11 mouse cellular contexts compared by ENCODE assay signal in the genomic region with DNA sequence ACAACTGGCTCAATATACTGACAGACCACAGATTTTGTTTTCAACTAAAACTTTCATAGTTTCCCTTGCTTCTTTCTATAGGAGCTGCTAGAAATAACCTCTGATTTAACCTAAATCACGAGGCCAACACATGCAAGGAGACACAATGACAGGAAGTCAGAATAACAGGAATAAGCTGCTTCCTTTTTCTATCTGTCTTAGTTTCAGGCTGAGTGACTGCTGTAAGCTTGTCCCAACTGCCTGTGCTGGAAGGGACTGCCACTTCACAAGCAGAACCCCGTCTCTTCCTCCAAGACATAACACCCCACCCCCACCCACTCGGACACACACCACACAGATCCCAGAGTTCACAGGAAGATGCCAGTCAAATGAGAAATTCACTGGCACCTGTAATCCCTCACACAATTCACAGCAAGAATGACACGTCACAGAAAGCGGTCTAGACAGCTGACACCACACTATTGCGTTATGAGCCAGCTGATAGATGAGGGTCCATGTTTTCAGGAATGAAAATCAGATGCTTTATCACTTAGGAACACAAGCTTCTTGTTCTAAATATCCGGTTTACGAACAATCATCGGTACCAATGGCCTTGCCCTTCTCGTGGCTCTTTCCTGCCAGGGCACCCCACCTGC. TPM values are rescaled to one million over a fixed set of nuclear protein-coding genes. Genes with fewer than 3 reads are reported as not detected.
DNase-seq lines count a peak whose midpoint lies in the region; ATAC-seq and TF ChIP-seq lines count a peak whose summit lies in the region.
"Had no signal": no experiment of that assay in that cellular context is flagged by ENCODE, and none has a peak within 500 bp of the region (broad histone marks: within the 10 kb centered on the region; RNA-seq: fewer than 3 reads in every experiment).

No protein-coding gene starts in this region.

- TF ChIP-seq POLR2A in bone marrow macrophage, adult 2 months (IDR thresholded peaks at IDR 0.05; ENCODE audit: borderline replicate concordance, low read depth, low read length), result no peak

- ATAC-seq in kidney, embryonic 14.5 days (ENCODE audit: low FRiP score, low TSS enrichment), result no peak
- ATAC-seq in common myeloid progenitor, adult 5-6 weeks (replicated peaks; ENCODE audit: low read depth, poor library complexity, severe bottlenecking), result peak; percentile 66
- no peak for ATAC-seq in liver, embryonic 12.5 days

- no peaks in the 10 kb centered on the region for H3K4me1 ChIP-seq in kidney, embryonic 14.5 days (ENCODE audit: control insufficient read depth, insufficient read depth, low read length)
- H3K4me1 ChIP-seq in bone marrow macrophage, adult 2 months (ENCODE audit: control insufficient read depth, insufficient read depth, low read length), result peaks cover 57% of the 10 kb centered on the region
- no peaks in the 10 kb centered on the region for H3K4me1 ChIP-seq in liver, embryonic 12.5 days

- H3K36me3 ChIP-seq in kidney, embryonic 14.5 days (ENCODE audit: control insufficient read depth, insufficient read depth, low read length), result peaks cover 13% of the 10 kb centered on the region; the same call in 1 of the 2 replicates
- no peaks in the 10 kb centered on the region for H3K36me3 ChIP-seq in liver, embryonic 12.5 days

- no peak for DNase-seq in kidney, adult 18-20 months
- DNase-seq in adrenal gland, adult 2 months, result no peak
- DNase-seq in cerebellum, postnatal 36 days, result no peak
- no peak for DNase-seq in testis, postnatal 10 days (ENCODE audit: low spot score)
- DNase-seq: kidney, postnatal 4 days had no signal

- TF ChIP-seq CTCF in bone marrow macrophage, adult 2 months (IDR thresholded peaks at IDR 0.05; ENCODE audit: low read depth, low read length), result no peak

- no peak overlapping the region for H3K4me2 ChIP-seq in kidney, embryonic 14.5 days (replicated peaks; ENCODE audit: low read depth, low read length)
- H3K4me2 ChIP-seq in liver, embryonic 12.5 days, result no peak overlapping the region

- whole genome bisulfite sequencing in kidney, embryonic 14.5 days, result 80% methylated on average over 10 of the region's 10 CpGs
- WGBS in liver, embryonic 12.5 days (ENCODE audit: insufficient replicate concordance), result 41% methylated on average over 10 of the region's 10 CpGs

- no peaks in the 10 kb centered on the region for H3K27me3 ChIP-seq in kidney, embryonic 14.5 days (ENCODE audit: control insufficient read depth, insufficient read depth, low read length)
- H3K27me3 ChIP-seq in liver, embryonic 12.5 days (replicated peaks), result no peaks in the 10 kb centered on the region

- H3K9me3 ChIP-seq in kidney, embryonic 14.5 days (ENCODE audit: control insufficient read depth, low read length), result no peaks in the 10 kb centered on the region
- H3K9me3 ChIP-seq in liver, embryonic 12.5 days (replicated peaks), result no peaks in the 10 kb centered on the region

- peak overlapping the region; percentile 38; the same call in 1 of the 2 replicates for H3K27ac ChIP-seq in kidney, embryonic 14.5 days (ENCODE audit: low read depth, low read length)
- H3K27ac ChIP-seq in bone marrow macrophage, adult 2 months (ENCODE audit: insufficient read depth, low read depth, low read length), result peak overlapping the region; percentile 99
- H3K27ac ChIP-seq in liver, embryonic 12.5 days, result 0 out of 2 replicates have a peak overlapping the region, but pooled peaks have one; percentile 40

- H3K9ac ChIP-seq in kidney, embryonic 14.5 days (ENCODE audit: low read depth, low read length), result no peak overlapping the region
- no peak overlapping the region for H3K9ac ChIP-seq in liver, embryonic 12.5 days

- H3K4me3 ChIP-seq in kidney, embryonic 14.5 days (ENCODE audit: low read length), result no peak overlapping the region
- H3K4me3 ChIP-seq in bone marrow macrophage, adult 2 months (ENCODE audit: insufficient read depth, low read length), result peak overlapping the region; percentile 1
- H3K4me3 ChIP-seq in liver, embryonic 12.5 days, result no peak overlapping the region

RNA-seq across cellular contexts. Expression of gene Cttnbp2nl, which starts 29.5 kb away (rescaled TPM):
- polyA plus RNA-seq in kidney, embryonic 14.5 days (2014; fragmentation: Nextera tagmentation; extraction: Ambion mirVana), result 11.5 and 27.4 TPM in 2 replicates
- 94.8 and 127 TPM in 2 replicates for polyA plus RNA-seq in bone marrow macrophage, adult 2 months (2012; ENCODE audit: insufficient read depth, insufficient read length, missing spikeins)
- total RNA-seq in common myeloid progenitor, adult 5-6 weeks (2017), result under 0.01 and 0.10 TPM in 2 replicates
- 3.4 and 3.8 TPM in 2 replicates for polyA plus RNA-seq in liver, embryonic 12.5 days (2016; fragmentation: Nextera tagmentation; extraction: Ambion mirVana)
- 10 to 100 TPM; 17.3 to 23.7 TPM for total RNA-seq in adrenal gland, adult 2 months (2021)
- 2.1 and 2.8 TPM in 2 replicates for polyA plus RNA-seq in adrenal gland, adult 2 months (2012; rRNA removed)

RNA-seq across cellular contexts. Expression of gene 4930564D02Rik, which starts 43.2 kb away (rescaled TPM):
- polyA plus RNA-seq in kidney, embryonic 14.5 days (2014; fragmentation: Nextera tagmentation; extraction: Ambion mirVana), result not detected in 2 replicates
- not detected in 2 replicates for polyA plus RNA-seq in bone marrow macrophage, adult 2 months (2012; ENCODE audit: insufficient read depth, insufficient read length, missing spikeins)
- total RNA-seq in common myeloid progenitor, adult 5-6 weeks (2017), result not detected in 2 replicates
- polyA plus RNA-seq in liver, embryonic 12.5 days (2016; fragmentation: Nextera tagmentation; extraction: Ambion mirVana), result not detected in 2 replicates
- not detected for total RNA-seq in adrenal gland, adult 2 months (2021)
- polyA plus RNA-seq in adrenal gland, adult 2 months (2012; rRNA removed), result not detected in 2 replicates
- total RNA-seq: gastrocnemius, adult 18-20 months had no signal
- polyA plus RNA-seq: limb, embryonic 11.5 days had no signal

Comparison
In these comparisons a context has a peak if more than half of its experiments do, and no peak if none do; other contexts are left out.
1. H3K27ac ChIP-seq: peak in every context shown above with its lines; median percentile 99 in bone marrow macrophage, adult 2 months; 40 in liver, embryonic 12.5 days; 38 in kidney, embryonic 14.5 days.